Comparison of ENCODE assay signal across 15 mouse cellular contexts in genomic region chr14:25613942-25614575, GRCm38 (mm10).
DNase-seq lines count a peak whose midpoint lies in the region; ATAC-seq lines count a peak whose summit lies in the region.
"Had no signal": no experiment of that assay in that cellular context is flagged by ENCODE, and none has a peak within 500 bp of the region (broad histone marks: within the 10 kb centered on the region; RNA-seq: fewer than 3 reads in every experiment).

No protein-coding gene starts in this region.

- peak overlapping the region; percentile 56; the same call in 1 of the 2 replicates for H3K27ac ChIP-seq in heart, embryonic 10.5 days
- H3K27ac ChIP-seq in limb, embryonic 15.5 days = 0 out of 2 replicates have a peak overlapping the region, but pooled peaks have one; percentile 12
- no peak overlapping the region for H3K27ac ChIP-seq in limb, embryonic 10.5 days
- H3K27ac ChIP-seq: embryonic facial prominence, embryonic 10.5 days; forebrain, embryonic 15.5 days; hindbrain, embryonic 12.5 days; limb, embryonic 12.5 days had no signal

- peaks cover 86% of the 10 kb centered on the region for H3K4me1 ChIP-seq in heart, embryonic 10.5 days
- H3K4me1 ChIP-seq in limb, embryonic 15.5 days = peaks cover 53% of the 10 kb centered on the region
- peaks cover 51% of the 10 kb centered on the region for H3K4me1 ChIP-seq in limb, embryonic 10.5 days

- H3K9ac ChIP-seq in limb, embryonic 15.5 days = no peak overlapping the region
- H3K9ac ChIP-seq: forebrain, embryonic 15.5 days; hindbrain, embryonic 12.5 days; limb, embryonic 12.5 days had no signal

- DNase-seq in heart, embryonic 10.5 days (ENCODE audit: low spot score) = no peak
- no peak for DNase-seq in heart, adult 18-20 months
- DNase-seq in limb, embryonic 10.5 days (ENCODE audit: low spot score) = no peak
- DNase-seq in A20 (ENCODE audit: low read depth, low spot score) = peak; percentile 55
- DNase-seq in induced T-regulatory cell, adult 2 months (ENCODE audit: low read depth) = peak; percentile 39
- no peak for DNase-seq in right cerebral cortex, postnatal 36 days (ENCODE audit: low spot score in 2 of 2)
- no peak for DNase-seq in thymus, postnatal 10 days (ENCODE audit: low spot score in 2 of 2)
- DNase-seq: cerebellum, postnatal 14 days; thymus, adult 18-20 months had no signal

- no peak overlapping the region for H3K4me3 ChIP-seq in heart, embryonic 10.5 days
- no peak overlapping the region for H3K4me3 ChIP-seq in limb, embryonic 15.5 days
- no peak overlapping the region for H3K4me3 ChIP-seq in limb, embryonic 10.5 days
- H3K4me3 ChIP-seq: embryonic facial prominence, embryonic 10.5 days; erythroblast, embryonic 14.5 days; forebrain, embryonic 15.5 days; hindbrain, embryonic 12.5 days; limb, embryonic 12.5 days had no signal

- H3K36me3 ChIP-seq in heart, embryonic 10.5 days = peaks cover 49% of the 10 kb centered on the region
- peaks cover 13% of the 10 kb centered on the region for H3K36me3 ChIP-seq in limb, embryonic 15.5 days
- H3K36me3 ChIP-seq in limb, embryonic 10.5 days = peaks cover 79% of the 10 kb centered on the region
- H3K36me3 ChIP-seq: forebrain, embryonic 15.5 days had no signal

- no peaks in the 10 kb centered on the region for H3K9me3 ChIP-seq in heart, embryonic 10.5 days
- H3K9me3 ChIP-seq in limb, embryonic 15.5 days = no peaks in the 10 kb centered on the region
- no peaks in the 10 kb centered on the region for H3K9me3 ChIP-seq in limb, embryonic 10.5 days (replicated peaks)
- H3K9me3 ChIP-seq: embryonic facial prominence, embryonic 10.5 days; forebrain, embryonic 15.5 days; hindbrain, embryonic 12.5 days; limb, embryonic 12.5 days had no signal

- no peak for ATAC-seq in limb, embryonic 15.5 days (ENCODE audit: insufficient number of reproducible peaks, low FRiP score, low TSS enrichment, low read depth)
- ATAC-seq: forebrain, embryonic 15.5 days had no signal

- H3K4me2 ChIP-seq in limb, embryonic 15.5 days = no peak overlapping the region
- H3K4me2 ChIP-seq: forebrain, embryonic 15.5 days; hindbrain, embryonic 12.5 days; limb, embryonic 12.5 days had no signal

- no peaks in the 10 kb centered on the region for H3K27me3 ChIP-seq in heart, embryonic 10.5 days (ENCODE audit: insufficient read depth, poor library complexity, severe bottlenecking)
- H3K27me3 ChIP-seq in limb, embryonic 15.5 days = no peaks in the 10 kb centered on the region
- no peaks in the 10 kb centered on the region for H3K27me3 ChIP-seq in limb, embryonic 10.5 days (ENCODE audit: low read depth, poor library complexity, severe bottlenecking)
- H3K27me3 ChIP-seq: forebrain, embryonic 15.5 days; hindbrain, embryonic 12.5 days; limb, embryonic 12.5 days had no signal

- 93% methylated on average over 8 of the region's 8 CpGs for WGBS in heart, embryonic 10.5 days
- 79% methylated on average over 8 of the region's 8 CpGs for WGBS in limb, embryonic 15.5 days
- 90% methylated on average over 8 of the region's 8 CpGs for WGBS in limb, embryonic 10.5 days

Comparison
In these comparisons a context has a peak if more than half of its experiments do, and no peak if none do; other contexts are left out.
1. DNase-seq: peak in A20 (single experiment) and induced T-regulatory cell, adult 2 months (single experiment); none in heart, embryonic 10.5 days (single experiment), heart, adult 18-20 months (0 of 2), limb, embryonic 10.5 days (single experiment), right cerebral cortex, postnatal 36 days (0 of 2) and thymus, postnatal 10 days (0 of 2).